Mouse (Mus musculus) layer of hippocampus, postnatal 25 days (tissue): ENCODE data around the gene Gprasp2. TPM values are rescaled to one million over a fixed set of nuclear protein-coding genes. Genes with fewer than 3 reads are reported as not detected.

Source experiments
- total RNA-seq, 2 experiments: library from RNA; stranded (reverse); gene quantifications; 2 replicates each; pipeline ENCODE4 v1.2.3; 2021

The Gprasp2 gene
- total RNA-seq, 2 experiments from 2014 or later, result 145 to 157 TPM

Other genes starting within 250 kb of the Gprasp2 start
- gene Nxf7, start 240.3 kb upstream of the Gprasp2 start, total RNA-seq, result not detected
- gene Prame, start 211.3 kb upstream of the Gprasp2 start, total RNA-seq, result not detected
- gene Tcp11x2, start 145.2 kb upstream of the Gprasp2 start, total RNA-seq, result not detected
- gene Tmsb15a, start 113.8 kb upstream of the Gprasp2 start, total RNA-seq, result not detected
- gene Armcx5, start 96.3 kb upstream of the Gprasp2 start, total RNA-seq, result 10 to 100 TPM; 22.5 to 27.6 TPM
- 100 to 1,000 TPM; 279 to 293 TPM for gene Gprasp1, start 96.3 kb upstream of the Gprasp2 start, total RNA-seq
- gene Bhlhb9, start 41.4 kb upstream of the Gprasp2 start, total RNA-seq, result 10 to 100 TPM; 63.7 to 65.2 TPM
- gene Arxes2, start 154.8 kb downstream of the Gprasp2 start, total RNA-seq, result 10 to 100 TPM; 64.8 to 76.9 TPM
- 10 to 100 TPM; 40.7 to 46.9 TPM for gene Arxes1, start 194.3 kb downstream of the Gprasp2 start, total RNA-seq
- 100 to 1,000 TPM; 365 to 377 TPM for gene Bex2, start 229.2 kb downstream of the Gprasp2 start, total RNA-seq
- not detected for gene Nxf3, start 246.2 kb downstream of the Gprasp2 start, total RNA-seq